Comparison of ENCODE assay signal across 14 mouse cellular contexts in genomic region chr10:42238923-42239809, GRCm38 (mm10). TPM values are rescaled to one million over a fixed set of nuclear protein-coding genes. Genes with fewer than 3 reads are reported as not detected.
DNase-seq lines count a peak whose midpoint lies in the region; ATAC-seq and TF ChIP-seq lines count a peak whose summit lies in the region.
"Had no signal": no experiment of that assay in that cellular context is flagged by ENCODE, and none has a peak within 500 bp of the region (broad histone marks: within the 10 kb centered on the region; RNA-seq: fewer than 3 reads in every experiment).

No protein-coding gene starts in this region.

- H3K9me3 ChIP-seq in lung, embryonic 14.5 days (ENCODE audit: low read depth, low read length), result no peaks in the 10 kb centered on the region
- H3K9me3 ChIP-seq: forebrain, embryonic 10.5 days; limb, embryonic 12.5 days had no signal

- H3K27ac ChIP-seq in lung, embryonic 14.5 days (ENCODE audit: low read depth), result no peak overlapping the region
- H3K27ac ChIP-seq: forebrain, embryonic 10.5 days; limb, embryonic 12.5 days had no signal

- peak; percentile 43 for ATAC-seq in cerebellum, adult (ENCODE audit: insufficient number of reproducible peaks, low FRiP score, low TSS enrichment)
- peak; percentile 28; the same call in 1 of the 2 replicates for ATAC-seq in lung, embryonic 14.5 days (ENCODE audit: insufficient read depth)

- H3K36me3 ChIP-seq in lung, embryonic 14.5 days (ENCODE audit: insufficient read depth), result no peaks in the 10 kb centered on the region
- H3K36me3 ChIP-seq: forebrain, embryonic 10.5 days; limb, embryonic 12.5 days had no signal

- H3K4me1 ChIP-seq in lung, embryonic 14.5 days (ENCODE audit: insufficient read depth), result peaks cover 4% of the 10 kb centered on the region

- no peak for TF ChIP-seq CTCF in lung, embryonic 14.5 days (IDR thresholded peaks at IDR 0.05; ENCODE audit: low read depth)

- DNase-seq in cerebellum, postnatal 4 days (ENCODE audit: low spot score in 2 of 2), result no peak
- no peak for DNase-seq in lung, embryonic 14.5 days
- DNase-seq in lung, postnatal 14 days, result no peak
- DNase-seq in cerebellum, postnatal 25 days, result peak; percentile 71 to 82
- DNase-seq in kidney, postnatal 4 days, result peak; percentile 36 to 62
- DNase-seq in thymus, postnatal 36 days, result no peak
- no peak for DNase-seq in adrenal gland, adult 8-10 months
- DNase-seq: gastrocnemius, postnatal 10 days; heart, postnatal 10 days; right cerebral cortex, adult 18-20 months; thymus, postnatal 14 days had no signal

- 73% methylated on average over 15 of the region's 15 CpGs for WGBS in lung, embryonic 14.5 days

- H3K4me2 ChIP-seq in lung, embryonic 14.5 days, result no peak overlapping the region
- H3K4me2 ChIP-seq: limb, embryonic 12.5 days had no signal

- H3K27me3 ChIP-seq in lung, embryonic 14.5 days (ENCODE audit: insufficient read depth, low read length), result no peaks in the 10 kb centered on the region
- H3K27me3 ChIP-seq: limb, embryonic 12.5 days had no signal

- H3K4me3 ChIP-seq in lung, embryonic 14.5 days (ENCODE audit: low read depth, low read length), result no peak overlapping the region
- H3K4me3 ChIP-seq: forebrain, embryonic 10.5 days; limb, embryonic 12.5 days had no signal

- H3K9ac ChIP-seq in lung, embryonic 14.5 days, result no peak overlapping the region
- H3K9ac ChIP-seq: limb, embryonic 12.5 days had no signal

RNA-seq across cellular contexts. Expression of gene Foxo3, which starts 37.4 kb away (rescaled TPM):
- 9.0 and 9.4 TPM in 2 replicates for polyA plus RNA-seq in lung, embryonic 14.5 days (2014; fragmentation: Nextera tagmentation; extraction: Ambion mirVana)
- 10 to 100 TPM; 57.7 to 70.0 (median 65.4) TPM for total RNA-seq in adrenal gland, adult 8-10 months (2022)

Comparison
In these comparisons a context has a peak if more than half of its experiments do, and no peak if none do; other contexts are left out.
1. DNase-seq: peak in cerebellum, postnatal 25 days (2 of 2) and kidney, postnatal 4 days (2 of 2); none in cerebellum, postnatal 4 days (0 of 2), lung, embryonic 14.5 days (single experiment), lung, postnatal 14 days (single experiment), thymus, postnatal 36 days (0 of 2) and adrenal gland, adult 8-10 months (single experiment).